Mouse (Mus musculus) megakaryocyte, embryonic 14.5 days (primary cell): ENCODE data around the gene Dgcr8.

Source experiments
- FLI1 ChIP-seq: IDR thresholded peaks from 2 replicates; pipeline ENCODE4 v1.6.1; 2012; ENCODE audit warnings: low read length, inconsistent platforms, mixed read lengths
- GATA1 ChIP-seq: IDR thresholded peaks from 3 replicates; pipeline ENCODE4 v1.6.1; 2012; ENCODE audit warnings: mixed read lengths, low read length, inconsistent platforms, borderline replicate concordance

GRCm38 (mm10) chr16:18250231-18250630 is 38.8 kb downstream of the Dgcr8 start:
- TF ChIP-seq GATA1 (no peak), FLI1 (no peak)
